Mouse (Mus musculus) kidney, embryonic 15.5 days (tissue): ENCODE measurements around the gene Frrs1l. TPM values are rescaled to one million over a fixed set of nuclear protein-coding genes. Genes with fewer than 3 reads are reported as not detected.

ENCODE experiments used
- ATAC-seq: fragments of 200-750 bp; cut with Nextera tagmentation; replicated peaks from 2 replicates; pipeline ENCODE4 v1.8.0; 2017; ENCODE audit warnings: moderate TSS enrichment; ENCODE audit not compliant: low FRiP score
- H3K27ac ChIP-seq: fragments of 300-500 bp; sonication (generic); 2 replicates; pipeline ENCODE4 v1.5.1; 2015; ENCODE audit warnings: mild to moderate bottlenecking, inconsistent platforms
- H3K27me3 ChIP-seq: fragments of 300-500 bp; sonication (generic); 2 replicates; pipeline ENCODE4 v1.6.1; 2015; ENCODE audit warnings: inconsistent platforms
- H3K36me3 ChIP-seq: fragments of 300-500 bp; sonication (generic); 2 replicates; pipeline ENCODE4 v1.6.1; 2015; ENCODE audit warnings: inconsistent platforms
- H3K4me1 ChIP-seq: fragments of 300-500 bp; sonication (generic); 2 replicates; pipeline ENCODE4 v1.6.1; 2015; ENCODE audit warnings: inconsistent platforms
- H3K4me2 ChIP-seq: fragments of 300-500 bp; sonication (generic); 2 replicates; pipeline ENCODE4 v1.6.1; 2015; ENCODE audit warnings: moderate library complexity, mild to moderate bottlenecking, inconsistent platforms
- H3K4me3 ChIP-seq: fragments of 300-500 bp; sonication (generic); replicated peaks from 2 replicates; pipeline ENCODE4 v1.5.1; 2015; ENCODE audit warnings: mild to moderate bottlenecking, inconsistent platforms
- H3K9ac ChIP-seq: fragments of 300-500 bp; sonication (generic); 2 replicates; pipeline ENCODE4 v1.6.1; 2015; ENCODE audit warnings: mild to moderate bottlenecking, inconsistent platforms
- H3K9me3 ChIP-seq: fragments of 300-500 bp; sonication (generic); replicated peaks from 2 replicates; pipeline ENCODE4 v1.6.1; 2016; ENCODE audit warnings: inconsistent platforms
- WGBS: fragments of 180-500 bp; shearing (Covaris S2); methylation state at CpG from one replicate; pipeline ENCODE4 v1.1.7; 2015; ENCODE audit warnings: mixed read lengths; 5-methylcytosine and 5-hydroxymethylcytosine counted together
- polyA plus RNA-seq: library from polyadenylated mRNA; unstranded; fragments of >200 nt; fragmentation: Nextera tagmentation; extraction: Ambion mirVana; gene quantifications from 2 replicates; pipeline ENCODE4 v1.2.1, GENCODE M21; 2015

Gene Frrs1l
- polyA plus RNA-seq, 1 experiment from 2014 or later, result 0.39 TPM

DNA sequence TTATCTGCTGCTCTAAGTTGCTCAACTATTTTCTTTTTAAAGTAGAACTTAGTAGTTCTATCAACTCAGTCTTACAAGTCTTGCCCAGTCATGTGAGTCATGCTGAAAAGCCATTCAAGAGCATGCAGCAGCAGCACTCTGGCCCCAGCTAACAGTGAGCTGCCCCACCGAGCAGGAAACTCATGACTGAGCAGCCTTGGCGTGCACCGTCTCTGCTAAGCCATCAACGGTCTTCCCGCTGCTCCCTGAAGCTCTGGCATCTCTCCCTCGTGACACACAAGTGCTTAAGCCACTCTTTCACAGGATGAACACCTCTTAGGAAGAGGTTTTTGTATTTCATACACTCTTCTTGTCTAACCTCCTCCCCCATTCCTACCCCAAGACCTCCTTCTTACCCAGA is 53.1 kb downstream of the Frrs1l start:
- H3K36me3 ChIP-seq, result peaks cover 36% of the 10 kb centered on the region
- H3K9ac ChIP-seq, result no peak overlapping the region
- no peak overlapping the region for H3K4me3 ChIP-seq
- H3K9me3 ChIP-seq, result no peaks in the 10 kb centered on the region
- no peak for ATAC-seq
- WGBS, result 39% methylated on average over 6 of the region's 6 CpGs
- no peak overlapping the region for H3K27ac ChIP-seq
- no peak overlapping the region for H3K4me2 ChIP-seq
- H3K27me3 ChIP-seq, result no peaks in the 10 kb centered on the region
- H3K4me1 ChIP-seq, result peaks cover 15% of the 10 kb centered on the region; the same call in 1 of the 2 replicates

DNA sequence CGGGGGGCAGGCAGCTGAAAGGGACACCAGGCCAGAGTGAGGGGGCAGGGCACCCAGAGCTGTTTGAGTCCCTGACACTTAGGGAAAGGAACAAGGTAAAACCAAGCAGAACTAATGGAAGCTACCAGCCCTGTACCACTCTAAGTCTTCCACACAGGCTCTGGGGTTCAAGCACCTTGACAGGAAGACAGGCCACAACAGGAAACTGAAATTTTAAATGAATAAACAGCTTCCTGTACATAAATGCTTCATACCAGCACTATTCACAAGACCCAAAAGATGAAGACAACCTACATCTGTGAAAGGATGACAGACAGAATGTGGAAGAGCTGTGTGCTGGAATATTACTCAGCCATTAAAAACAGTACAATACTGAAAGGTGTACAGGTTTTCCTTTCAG is 54.9 kb downstream of the Frrs1l start:
- WGBS, result 86% methylated on average over 1 of the region's 1 CpGs
- H3K9ac ChIP-seq, result no peak overlapping the region
- no peak for ATAC-seq
- no peak overlapping the region for H3K4me2 ChIP-seq
- H3K36me3 ChIP-seq, result peaks cover 52% of the 10 kb centered on the region
- H3K27ac ChIP-seq, result no peak overlapping the region
- H3K4me1 ChIP-seq, result peaks cover 10% of the 10 kb centered on the region; the same call in 1 of the 2 replicates
- H3K9me3 ChIP-seq, result no peaks in the 10 kb centered on the region
- H3K4me3 ChIP-seq, result no peak overlapping the region
- H3K27me3 ChIP-seq, result no peaks in the 10 kb centered on the region

DNA sequence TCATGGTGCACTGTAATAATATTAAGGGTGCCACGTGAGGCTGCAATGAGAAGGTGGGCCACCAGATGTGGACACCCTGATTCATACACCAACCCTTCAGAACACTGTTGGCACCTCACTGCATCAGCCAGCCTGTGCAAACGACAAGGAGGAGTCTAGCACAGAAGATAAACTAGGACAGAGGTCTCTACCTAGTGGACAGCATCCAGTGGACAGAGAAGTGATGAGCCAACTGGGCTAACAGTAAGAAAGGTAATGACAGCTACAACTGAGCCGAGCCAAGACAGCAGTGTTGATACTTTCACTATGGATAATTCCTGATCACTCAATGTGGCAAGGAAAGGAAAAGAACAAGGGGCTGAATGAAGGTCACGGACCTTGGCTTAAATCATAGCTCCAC is 57.0 kb downstream of the Frrs1l start:
- Histone ChIP-seq H3K4me2 (no peak overlapping the region), H3K9ac (no peak overlapping the region), H3K4me3 (no peak overlapping the region), H3K27me3 (no peaks in the 10 kb centered on the region), H3K4me1 (peaks cover 5% of the 10 kb centered on the region; the same call in 1 of the 2 replicates), H3K27ac (no peak overlapping the region), H3K36me3 (peaks cover 72% of the 10 kb centered on the region), H3K9me3 (no peaks in the 10 kb centered on the region)
- ATAC-seq, result no peak
- WGBS, result 92% methylated on average over 4 of the region's 4 CpGs

DNA sequence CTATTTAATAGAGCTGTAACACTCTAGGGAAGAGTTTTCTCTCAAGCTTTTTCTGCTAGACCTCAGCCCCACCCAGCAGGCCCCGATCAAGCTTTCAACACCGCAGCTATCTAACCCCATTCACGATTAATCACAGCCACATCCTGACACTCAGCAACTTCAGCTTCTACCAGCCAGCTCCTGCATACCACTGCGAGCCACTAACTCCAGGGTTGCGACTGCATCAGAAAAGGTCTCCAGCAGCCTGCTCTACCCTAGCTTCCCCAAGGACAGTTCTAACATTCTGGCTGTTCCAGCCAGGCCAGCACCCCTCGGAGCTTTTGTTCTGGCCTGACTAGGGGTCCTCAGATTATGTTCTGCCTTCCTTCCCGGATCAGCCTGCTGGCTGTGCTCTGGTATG is 58.1 kb downstream of the Frrs1l start:
- WGBS, result 68% methylated on average over 7 of the region's 7 CpGs
- Histone ChIP-seq H3K4me3 (no peak overlapping the region), H3K9me3 (no peaks in the 10 kb centered on the region), H3K27ac (no peak overlapping the region), H3K4me2 (no peak overlapping the region), H3K4me1 (peaks cover 1% of the 10 kb centered on the region; the same call in 1 of the 2 replicates), H3K9ac (no peak overlapping the region), H3K27me3 (no peaks in the 10 kb centered on the region), H3K36me3 (peaks cover 73% of the 10 kb centered on the region)
- ATAC-seq, result no peak

DNA sequence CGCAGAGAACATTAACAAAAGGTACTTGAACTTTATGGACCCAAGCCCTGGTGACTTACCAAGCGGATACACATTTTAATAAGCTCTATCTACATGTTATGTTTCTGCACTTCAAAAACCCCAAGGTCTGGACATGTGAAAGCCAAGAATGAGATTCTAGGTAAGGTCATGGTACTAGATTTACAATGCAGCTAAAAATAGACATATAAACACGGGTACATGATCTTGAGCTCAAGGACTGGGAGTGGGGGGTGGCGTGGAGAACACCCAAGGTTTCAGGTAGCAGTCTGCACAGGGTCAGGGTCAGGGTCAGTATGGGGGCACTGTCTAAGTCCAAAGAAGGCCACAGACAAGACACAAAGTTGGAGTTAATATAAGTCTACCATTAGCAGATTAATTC is 59.9 kb downstream of the Frrs1l start:
- Histone ChIP-seq H3K4me2 (no peak overlapping the region), H3K9ac (no peak overlapping the region), H3K9me3 (no peaks in the 10 kb centered on the region), H3K27ac (no peak overlapping the region), H3K36me3 (peaks cover 81% of the 10 kb centered on the region), H3K27me3 (no peaks in the 10 kb centered on the region), H3K4me1 (no peaks in the 10 kb centered on the region; the same call in 1 of the 2 replicates), H3K4me3 (no peak overlapping the region)
- no peak for ATAC-seq
- WGBS, result 54% methylated on average over 4 of the region's 4 CpGs

DNA sequence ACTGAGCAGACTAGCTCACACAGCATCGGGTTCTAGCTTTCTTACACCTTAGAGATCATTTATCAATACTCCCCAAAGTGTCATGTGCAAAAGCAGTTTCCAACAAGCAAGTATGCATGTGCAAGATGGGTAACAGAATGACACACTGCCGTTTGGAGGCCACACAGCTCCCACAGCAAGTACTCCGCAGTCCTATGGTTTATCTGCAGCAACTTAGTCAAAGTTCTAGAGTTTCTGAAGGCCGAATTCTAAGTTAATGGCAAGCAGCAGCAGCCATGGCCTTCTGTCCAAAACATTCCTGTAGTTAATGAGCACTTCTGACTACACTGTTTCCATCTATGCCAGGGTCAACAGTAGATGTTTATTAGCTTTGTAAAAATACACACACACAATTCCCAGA is 63.2 kb downstream of the Frrs1l start:
- no peak overlapping the region for H3K4me2 ChIP-seq
- no peaks in the 10 kb centered on the region for H3K27me3 ChIP-seq
- no peak overlapping the region for H3K27ac ChIP-seq
- ATAC-seq, result no peak
- H3K4me3 ChIP-seq, result no peak overlapping the region
- H3K9me3 ChIP-seq, result no peaks in the 10 kb centered on the region
- H3K9ac ChIP-seq, result no peak overlapping the region
- 82% methylated on average over 4 of the region's 4 CpGs for WGBS
- H3K4me1 ChIP-seq, result no peaks in the 10 kb centered on the region; the same call in 1 of the 2 replicates
- H3K36me3 ChIP-seq, result peaks cover 83% of the 10 kb centered on the region

DNA sequence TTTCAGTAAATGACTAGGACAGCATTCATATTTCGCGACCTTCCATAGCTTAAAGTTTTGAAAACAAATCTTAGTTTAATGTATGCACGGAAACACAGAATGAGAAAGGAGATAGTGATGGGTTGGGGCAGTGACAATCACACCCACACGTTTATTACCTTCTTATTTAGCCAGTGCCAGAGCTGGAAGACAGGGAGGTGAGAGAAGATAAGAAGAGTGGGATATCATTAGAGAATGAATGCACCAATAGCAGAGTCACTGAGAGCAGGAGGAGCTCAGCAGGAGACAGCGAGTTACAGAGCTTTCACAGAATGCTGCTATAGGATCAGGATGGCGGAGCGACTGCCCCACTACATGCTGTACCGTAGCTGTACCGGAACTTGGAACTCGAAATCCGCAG is 68.0 kb downstream of the Frrs1l start:
- H3K36me3 ChIP-seq, result peaks cover 69% of the 10 kb centered on the region
- H3K27ac ChIP-seq, result no peak overlapping the region
- H3K4me2 ChIP-seq, result no peak overlapping the region
- H3K4me3 ChIP-seq, result no peak overlapping the region
- H3K9me3 ChIP-seq, result no peaks in the 10 kb centered on the region
- 91% methylated on average over 11 of the region's 11 CpGs for WGBS
- no peak overlapping the region for H3K9ac ChIP-seq
- H3K27me3 ChIP-seq, result no peaks in the 10 kb centered on the region
- no peak for ATAC-seq
- H3K4me1 ChIP-seq, result no peaks in the 10 kb centered on the region

DNA sequence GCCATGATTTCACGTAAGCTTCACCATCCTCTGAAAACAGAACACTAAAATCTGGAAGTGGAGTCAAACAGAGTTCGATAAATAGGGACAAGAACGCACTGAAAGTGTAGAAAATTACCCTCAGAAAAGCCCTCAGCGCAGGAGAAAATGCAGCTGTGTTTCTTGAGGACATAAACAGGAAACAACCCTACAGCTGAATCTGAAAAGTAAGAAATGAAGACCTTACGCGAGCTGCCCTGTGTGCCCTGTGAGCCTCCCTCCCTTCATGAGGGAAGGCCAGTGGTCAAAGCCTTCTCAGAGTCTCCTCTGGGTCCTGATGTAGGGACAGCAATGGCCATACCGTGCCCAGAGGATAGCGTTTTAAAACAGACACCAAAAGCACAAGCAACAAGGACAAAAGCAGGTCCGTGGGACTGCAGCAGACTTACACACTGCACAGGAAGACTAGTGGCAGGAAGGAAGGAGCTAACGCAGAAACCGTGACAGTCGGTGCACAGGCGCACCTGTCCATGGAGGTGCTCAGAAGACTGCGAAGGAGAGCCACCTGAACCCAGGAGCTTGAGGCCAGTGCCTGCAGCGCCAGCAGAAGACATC is 74.4 kb downstream of the Frrs1l start:
- WGBS, result 84% methylated on average over 15 of the region's 15 CpGs
- H3K4me3 ChIP-seq, result no peak overlapping the region
- H3K4me2 ChIP-seq, result no peak overlapping the region
- H3K36me3 ChIP-seq, result peaks cover 70% of the 10 kb centered on the region
- H3K9me3 ChIP-seq, result no peaks in the 10 kb centered on the region
- no peaks in the 10 kb centered on the region for H3K4me1 ChIP-seq
- H3K27ac ChIP-seq, result no peak overlapping the region
- no peak for ATAC-seq
- H3K9ac ChIP-seq, result no peak overlapping the region
- no peaks in the 10 kb centered on the region for H3K27me3 ChIP-seq

DNA sequence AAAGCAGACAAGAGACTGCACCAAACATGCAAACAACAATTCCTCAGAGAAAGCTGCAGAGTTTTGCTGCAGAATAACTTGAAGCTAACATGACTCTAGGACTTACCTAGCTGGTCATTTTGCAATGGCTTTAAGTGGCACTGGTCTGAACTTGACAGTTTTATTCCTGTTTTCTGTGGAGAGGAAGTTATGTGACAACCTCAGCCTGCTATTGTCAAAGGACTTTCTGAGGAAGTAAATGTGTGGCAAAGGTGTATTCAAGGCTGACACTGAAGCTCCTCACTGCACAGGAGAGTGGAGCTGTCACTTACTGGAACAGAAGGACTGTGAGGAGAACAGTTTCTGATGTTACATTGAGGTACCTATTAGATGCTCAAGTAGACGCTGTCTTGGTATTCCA is 75.4 kb downstream of the Frrs1l start:
- Histone ChIP-seq H3K4me2 (no peak overlapping the region), H3K36me3 (peaks cover 76% of the 10 kb centered on the region), H3K4me3 (no peak overlapping the region), H3K27me3 (no peaks in the 10 kb centered on the region), H3K9ac (no peak overlapping the region), H3K9me3 (no peaks in the 10 kb centered on the region), H3K4me1 (no peaks in the 10 kb centered on the region), H3K27ac (no peak overlapping the region)
- no peak for ATAC-seq
- WGBS, result 75% methylated on average over 1 of the region's 1 CpGs

DNA sequence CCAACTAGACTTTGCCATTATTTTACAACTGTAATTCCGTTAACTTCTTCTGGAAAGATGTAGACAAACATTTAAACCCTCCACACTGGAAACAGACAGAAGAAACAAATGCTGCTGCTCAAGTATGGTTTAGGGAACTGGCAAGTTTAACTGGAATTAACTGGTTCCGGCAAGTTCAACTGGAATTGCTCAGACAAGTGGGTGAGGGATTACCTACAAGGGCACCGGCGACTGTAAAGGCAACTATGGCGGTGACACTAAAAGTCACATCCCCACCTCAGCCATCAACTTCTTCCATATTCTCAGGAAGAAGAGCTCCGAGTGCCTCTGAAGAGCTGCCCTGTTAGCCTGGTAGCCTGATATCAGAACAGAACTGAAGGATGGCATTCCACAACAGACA is 75.9 kb downstream of the Frrs1l start:
- H3K27me3 ChIP-seq, result no peaks in the 10 kb centered on the region
- H3K9ac ChIP-seq, result no peak overlapping the region
- 91% methylated on average over 6 of the region's 6 CpGs for WGBS
- H3K27ac ChIP-seq, result no peak overlapping the region
- no peak overlapping the region for H3K4me2 ChIP-seq
- H3K4me1 ChIP-seq, result no peaks in the 10 kb centered on the region
- H3K4me3 ChIP-seq, result no peak overlapping the region
- H3K9me3 ChIP-seq, result no peaks in the 10 kb centered on the region
- peaks cover 78% of the 10 kb centered on the region for H3K36me3 ChIP-seq
- no peak for ATAC-seq

DNA sequence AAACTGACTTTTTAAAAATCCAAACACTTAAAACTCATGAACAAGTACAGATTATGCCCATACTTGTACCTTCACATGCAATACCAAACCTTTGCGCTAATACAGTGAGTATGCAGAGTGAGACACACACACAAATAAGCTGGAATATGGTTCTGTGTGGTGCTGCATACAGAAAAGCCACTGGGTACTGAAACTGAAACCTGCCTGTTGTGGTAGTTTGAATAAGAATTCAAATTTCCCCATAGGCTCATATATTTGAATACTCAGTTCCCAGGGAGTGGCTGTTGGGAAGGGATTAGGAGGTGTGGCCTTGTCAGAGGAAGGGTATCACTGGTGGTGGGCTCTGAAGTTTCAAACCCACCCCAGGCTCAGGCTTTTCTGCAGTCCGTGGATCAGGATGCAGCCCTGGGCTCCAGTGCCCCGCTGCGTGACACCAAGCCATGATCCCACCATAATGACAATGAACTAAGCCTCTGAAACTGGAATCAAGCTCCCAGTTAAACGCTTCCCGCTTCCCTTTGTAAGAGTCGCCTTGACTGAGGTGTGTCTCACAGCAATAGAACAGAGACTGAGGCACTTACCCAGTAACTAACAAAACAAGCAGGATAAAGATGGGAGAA is 77.7 kb downstream of the Frrs1l start:
- no peak overlapping the region for H3K4me3 ChIP-seq
- ATAC-seq, result no peak
- WGBS, result 93% methylated on average over 7 of the region's 7 CpGs
- no peak overlapping the region for H3K4me2 ChIP-seq
- no peak overlapping the region for H3K27ac ChIP-seq
- peaks cover 90% of the 10 kb centered on the region for H3K36me3 ChIP-seq
- H3K27me3 ChIP-seq, result no peaks in the 10 kb centered on the region
- no peak overlapping the region for H3K9ac ChIP-seq
- H3K4me1 ChIP-seq, result no peaks in the 10 kb centered on the region
- H3K9me3 ChIP-seq, result no peaks in the 10 kb centered on the region

DNA sequence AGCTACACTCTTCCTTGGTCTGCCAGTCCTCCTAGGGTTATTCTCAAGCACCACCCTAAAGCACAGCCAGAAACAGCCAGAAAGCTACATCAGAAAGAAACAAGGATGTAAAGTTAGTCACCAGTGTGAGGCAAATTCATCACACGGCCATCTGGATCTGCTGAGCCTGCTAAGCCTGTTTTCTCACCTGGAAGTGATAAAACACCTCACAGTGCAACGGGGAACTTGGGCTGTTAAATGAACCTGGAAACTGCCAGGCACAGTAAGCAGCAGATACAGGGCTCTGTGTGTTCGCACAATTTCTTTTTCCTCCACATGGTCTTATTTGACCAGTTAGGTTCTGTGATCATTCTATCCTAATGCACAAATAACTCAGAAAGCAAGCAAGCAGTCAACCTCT is 80.6 kb downstream of the Frrs1l start:
- Histone ChIP-seq H3K4me1 (no peaks in the 10 kb centered on the region), H3K4me3 (no peak overlapping the region), H3K36me3 (peaks cover 87% of the 10 kb centered on the region), H3K9ac (no peak overlapping the region), H3K4me2 (no peak overlapping the region), H3K9me3 (no peaks in the 10 kb centered on the region), H3K27ac (no peak overlapping the region), H3K27me3 (no peaks in the 10 kb centered on the region)
- ATAC-seq, result no peak
- WGBS, result 66% methylated on average over 3 of the region's 3 CpGs

DNA sequence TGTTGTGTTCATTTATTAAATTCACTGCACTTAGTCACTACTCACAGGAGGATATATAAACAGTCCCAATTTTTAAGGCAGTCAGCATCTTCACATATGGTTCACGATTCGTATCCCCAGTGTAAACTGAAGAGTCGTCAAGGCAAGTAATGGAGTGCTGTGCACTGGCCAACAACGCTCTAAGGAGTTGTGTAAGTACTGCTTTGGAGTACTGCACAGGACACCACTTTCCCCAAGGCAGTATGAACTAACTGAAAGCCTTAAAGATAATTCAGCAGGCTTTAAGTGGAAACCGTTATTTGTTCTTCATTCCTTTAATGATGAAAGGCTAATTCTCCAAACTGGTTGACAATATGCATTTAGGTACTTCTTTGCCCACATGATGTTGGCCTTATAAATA is 82.5 kb downstream of the Frrs1l start:
- H3K4me2 ChIP-seq, result no peak overlapping the region
- WGBS, result 93% methylated on average over 5 of the region's 5 CpGs
- H3K9ac ChIP-seq, result no peak overlapping the region
- no peaks in the 10 kb centered on the region for H3K4me1 ChIP-seq
- no peak overlapping the region for H3K27ac ChIP-seq
- H3K27me3 ChIP-seq, result no peaks in the 10 kb centered on the region
- ATAC-seq, result no peak
- H3K9me3 ChIP-seq, result no peaks in the 10 kb centered on the region
- H3K4me3 ChIP-seq, result no peak overlapping the region
- H3K36me3 ChIP-seq, result peaks cover 88% of the 10 kb centered on the region
